Mouse (Mus musculus) adrenal gland, adult (tissue): ENCODE results near the gene Hpd.

Source experiments
- DNase-seq, 2 experiments: peaks; one replicate each; pipeline ENCODE4 v3.0.0; 2022 to 2023; ENCODE audit warnings: low spot score in 1 of 2; ENCODE audit not compliant: inconsistent age in 2 of 2

Hpd gene

DNA sequence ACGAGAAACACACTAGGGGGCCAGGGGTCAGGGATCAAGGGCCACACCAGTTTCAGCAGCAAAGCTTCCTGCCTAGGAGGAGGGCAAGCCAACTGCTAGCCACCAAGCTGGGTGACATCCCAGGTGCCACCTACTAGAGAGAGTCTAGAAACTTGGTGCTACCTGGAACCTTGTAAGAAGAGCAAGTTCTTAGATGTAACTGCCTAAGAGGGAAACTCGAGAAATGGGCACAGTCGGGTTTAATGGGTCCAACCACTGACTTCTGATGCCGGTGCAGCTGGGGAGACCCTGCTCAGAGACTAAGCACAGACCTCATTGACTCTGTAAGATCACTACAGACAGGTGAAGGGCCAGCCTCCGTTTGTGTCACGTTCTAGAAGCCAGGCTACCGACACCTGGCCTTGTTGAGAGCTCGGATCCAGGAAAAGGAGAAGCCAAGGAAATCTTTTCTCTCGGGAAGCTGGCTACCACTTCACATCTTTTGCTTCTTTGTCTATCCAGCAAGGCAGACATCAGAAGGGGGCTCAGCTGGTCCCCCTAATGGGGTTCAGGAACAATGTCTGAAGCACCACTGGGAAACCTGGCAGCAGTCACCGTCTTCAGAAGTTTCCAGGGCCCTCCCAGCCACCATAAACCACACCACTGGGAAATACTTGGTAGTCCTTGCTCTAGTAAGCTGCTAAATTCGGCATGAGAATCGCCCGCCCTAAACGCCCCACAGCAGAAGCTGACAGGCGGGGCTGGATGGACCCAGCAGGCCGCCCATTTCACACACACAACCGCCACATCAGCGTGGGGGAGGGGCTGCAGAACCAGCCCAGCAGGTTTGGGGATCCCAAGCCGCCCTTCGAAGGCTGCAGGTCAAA, 45.2 kb downstream of the Hpd start:
- peak; percentile 91 to 96 for DNase-seq

DNA sequence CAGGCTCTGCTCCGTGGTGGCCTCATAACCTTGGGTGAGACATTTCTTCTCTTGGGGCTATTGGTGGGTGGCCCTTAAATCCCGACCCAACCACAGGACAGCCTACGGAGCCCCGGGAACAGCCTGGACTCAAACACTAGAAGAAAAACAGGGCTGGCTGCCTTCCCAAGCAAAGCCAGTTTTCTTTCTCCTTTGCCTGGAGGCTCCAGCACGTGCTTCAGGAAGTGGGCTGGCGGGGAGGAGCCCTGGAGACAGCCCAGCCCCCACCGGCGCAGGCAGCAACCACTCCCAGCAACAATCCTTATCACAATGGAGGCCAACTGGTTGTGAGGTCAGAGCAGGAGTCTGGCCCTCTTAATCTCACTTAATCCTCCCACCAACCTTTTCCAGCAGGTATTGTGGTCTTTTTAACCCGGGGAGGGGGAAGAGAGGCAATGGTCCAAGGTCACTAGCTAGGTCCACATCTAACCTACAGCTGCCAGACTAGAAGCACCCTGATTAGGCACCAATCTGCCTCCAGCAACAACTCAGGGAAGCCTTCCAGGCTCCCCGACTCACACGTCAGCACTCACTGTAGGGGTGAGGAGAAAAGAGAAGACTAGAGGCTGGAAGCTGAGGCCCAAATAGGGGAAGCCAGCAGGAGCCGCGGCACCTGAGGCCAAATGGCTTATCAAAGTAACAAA, 46.0 kb downstream of the Hpd start:
- peak; percentile 96 to 97 for DNase-seq

DNA sequence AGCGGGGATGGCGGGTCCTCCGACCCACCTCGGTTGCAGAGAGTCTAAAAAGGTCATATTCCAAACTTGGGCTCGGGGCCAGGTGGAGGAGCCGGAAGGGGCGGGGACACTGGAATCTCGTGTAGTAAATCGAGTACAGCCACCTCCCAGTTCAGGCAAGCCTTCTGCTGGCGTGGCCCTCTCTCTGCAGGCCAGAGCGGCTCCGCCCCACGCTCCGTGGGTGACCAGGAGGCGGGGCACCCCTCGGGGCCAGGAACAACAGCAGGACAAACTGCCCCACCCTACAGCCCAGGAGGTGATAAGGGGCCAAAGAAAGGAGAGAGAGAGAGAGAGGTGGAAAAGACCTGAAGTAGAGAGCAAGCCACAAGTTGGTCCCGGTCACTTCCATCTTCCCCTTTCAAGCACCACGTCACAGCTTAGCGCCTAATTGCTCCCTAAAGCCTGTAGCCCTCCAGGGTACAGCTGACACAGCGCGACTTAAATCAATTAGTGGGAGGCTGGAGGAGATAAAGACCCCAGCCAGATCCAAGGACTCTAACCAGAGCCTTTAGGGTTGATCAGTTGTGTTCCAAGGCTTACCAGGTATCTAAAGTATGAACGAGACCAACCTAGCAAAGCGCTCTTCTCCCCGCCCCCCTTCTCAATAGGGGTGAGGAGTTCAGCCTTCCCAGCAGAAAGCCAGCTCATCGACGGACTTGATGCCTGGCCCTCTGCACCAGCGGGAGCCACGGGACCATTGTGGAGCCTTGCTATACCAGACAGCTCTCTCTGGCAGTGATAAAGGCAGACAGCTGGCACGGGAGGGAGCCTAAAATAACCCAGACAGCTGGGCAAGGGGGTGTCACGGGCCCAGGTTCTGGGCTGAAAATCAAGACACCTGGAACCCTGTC, 46.8 kb downstream of the Hpd start:
- peak; percentile 97 to 98 for DNase-seq

DNA sequence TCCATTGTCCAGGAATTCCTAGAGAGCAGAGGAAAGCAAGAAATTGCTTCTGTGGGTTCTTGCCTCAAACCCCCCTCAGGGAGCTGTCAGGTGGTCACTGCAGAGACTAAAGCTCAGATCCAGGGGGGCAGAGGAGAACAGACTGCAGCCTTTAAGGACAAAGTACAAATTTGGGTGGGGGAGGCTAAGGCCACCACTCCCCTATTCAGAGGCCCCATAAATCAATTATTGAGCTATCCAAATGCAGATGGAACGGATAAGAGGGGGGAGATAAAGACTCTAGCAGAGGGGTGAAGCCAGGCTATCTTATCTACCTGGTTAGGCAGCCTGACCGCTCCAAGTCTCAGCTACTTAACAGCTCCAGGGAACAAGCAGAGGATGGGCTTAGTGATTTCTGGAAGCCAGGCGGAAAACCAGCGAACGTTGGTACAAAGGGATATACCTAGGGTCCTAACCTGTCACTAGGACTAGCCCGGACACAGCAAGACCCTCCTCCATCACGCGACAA, 47.6 kb downstream of the Hpd start:
- DNase-seq: no peak

DNA sequence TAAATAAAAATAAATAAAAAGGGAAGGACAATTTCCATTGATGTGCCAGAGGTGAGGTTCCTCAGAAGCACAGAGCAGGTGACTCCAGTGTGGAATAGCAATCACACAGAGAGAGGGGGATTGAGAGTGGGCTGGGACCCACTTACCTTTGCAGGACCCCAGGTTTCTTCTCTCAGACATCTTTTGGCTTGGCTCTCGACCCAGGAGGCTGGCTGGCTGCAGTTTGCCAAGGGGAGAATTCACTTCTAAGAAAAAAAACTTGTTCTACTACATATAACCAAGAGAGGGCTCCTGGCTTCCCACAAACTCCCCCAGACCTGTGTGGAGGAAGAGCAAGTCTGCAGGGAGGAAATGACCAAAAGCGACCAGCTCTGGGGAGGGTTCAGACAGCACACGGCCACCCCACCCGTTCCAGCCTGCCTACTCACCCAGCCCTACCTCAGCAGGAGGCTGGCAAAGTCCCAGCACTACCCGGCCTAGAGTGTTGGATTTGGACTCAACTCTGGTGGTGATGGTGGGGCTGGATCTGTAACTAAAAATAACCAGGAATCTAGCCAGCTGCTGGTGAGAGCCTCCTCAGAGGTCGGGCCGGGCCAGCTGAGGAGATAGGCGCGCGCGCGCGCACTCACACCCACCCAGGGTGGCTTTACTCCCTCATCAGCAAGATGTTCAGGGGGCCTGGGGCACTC, 48.2 kb downstream of the Hpd start:
- peak; percentile 70 to 84 for DNase-seq

DNA sequence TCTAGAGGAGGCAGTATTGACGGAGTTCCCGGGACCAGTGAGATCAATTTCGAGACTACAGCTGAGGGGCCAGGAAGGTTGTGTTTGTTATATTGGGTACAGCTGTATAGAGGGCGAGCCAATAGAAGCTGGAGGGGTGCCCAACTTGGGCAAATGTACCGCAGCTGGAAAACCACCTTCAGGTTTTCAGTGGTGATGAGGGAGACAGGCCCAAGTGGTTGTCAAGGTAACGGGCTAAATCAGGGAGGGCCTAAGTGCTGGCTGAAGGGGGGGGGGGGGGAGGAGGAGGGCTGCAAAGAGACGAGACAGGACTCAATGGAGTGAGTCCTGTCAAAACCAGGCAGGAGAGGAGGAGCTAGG, 48.8 kb downstream of the Hpd start:
- DNase-seq: peak in 1 of 2 experiments; percentile 55

DNA sequence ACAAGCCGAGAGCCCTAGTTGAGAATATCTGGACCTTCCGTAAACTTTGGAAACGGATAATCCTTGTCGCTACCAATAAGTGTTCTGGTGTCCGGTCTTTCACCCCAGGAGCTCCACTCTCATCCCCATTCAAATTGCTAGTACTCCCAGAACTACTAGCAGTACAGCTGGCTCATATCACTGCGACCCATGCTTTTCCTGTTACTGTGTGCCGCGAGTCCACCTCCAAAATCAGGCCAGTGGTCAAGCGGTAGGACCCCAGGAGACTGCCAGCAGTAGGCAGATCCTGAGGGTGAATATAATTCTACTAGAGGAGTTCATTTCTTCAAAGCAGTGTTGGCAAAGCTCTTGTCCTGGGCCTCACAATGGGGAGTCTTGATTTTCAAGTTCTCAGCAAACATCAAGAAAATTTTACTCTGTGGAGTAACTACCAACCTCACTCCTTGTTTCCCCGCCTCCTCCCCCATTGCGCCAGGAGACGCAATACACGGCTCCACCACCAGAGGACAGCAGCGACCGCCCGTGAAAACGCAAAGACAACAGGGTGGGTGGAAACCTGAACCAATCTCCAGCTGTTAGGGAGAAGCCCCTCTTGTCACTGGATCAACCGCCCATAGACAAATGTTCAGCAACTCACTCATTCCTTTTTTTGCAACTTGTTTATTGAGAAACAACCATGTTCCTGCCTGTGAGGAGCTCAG, 49.3 kb downstream of the Hpd start:
- peak; percentile 89 to 98 for DNase-seq

DNA sequence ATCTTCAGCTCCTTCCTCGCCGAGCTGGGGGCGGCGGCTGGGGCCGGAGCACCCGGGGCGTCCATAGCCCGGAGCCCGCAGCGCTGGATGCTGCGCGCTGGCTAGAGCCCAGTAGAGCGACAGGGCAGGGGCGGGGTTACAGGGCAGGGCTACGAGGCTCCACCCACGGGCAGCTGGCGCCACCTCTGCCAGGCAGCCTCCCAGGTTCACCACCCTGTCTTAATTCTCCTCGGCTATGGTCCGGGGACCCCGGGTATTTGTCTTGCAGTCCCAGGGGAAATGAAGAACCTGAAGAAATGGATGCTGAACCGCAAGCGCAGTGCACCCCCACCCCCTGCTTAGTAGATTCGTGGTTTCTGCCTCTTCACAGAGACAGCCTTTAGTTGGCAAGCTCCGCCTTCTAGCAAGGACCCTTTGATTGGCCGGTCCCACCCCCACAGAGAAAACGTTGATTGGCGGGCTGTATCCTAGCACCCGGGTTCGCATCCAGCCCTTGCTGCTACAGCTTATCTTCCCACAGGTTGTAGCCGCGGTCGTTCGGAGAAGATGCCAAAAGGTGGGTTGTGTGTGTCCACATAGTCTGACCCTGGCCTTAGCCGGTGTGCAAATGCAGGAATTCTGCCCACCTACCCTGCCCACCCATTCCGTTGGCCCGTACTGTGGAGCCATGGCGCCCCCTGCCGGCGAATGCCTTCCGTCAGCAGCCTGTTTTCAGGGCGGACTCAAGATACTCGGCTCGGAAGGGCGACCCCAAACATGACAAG, 50.0 kb downstream of the Hpd start, which contains the start of gene Rhof:
Gene Rhof (minus strand): TSS at position 385 of the 764 bp plus-strand sequence.
- DNase-seq: peak; percentile 90 to 94

DNA sequence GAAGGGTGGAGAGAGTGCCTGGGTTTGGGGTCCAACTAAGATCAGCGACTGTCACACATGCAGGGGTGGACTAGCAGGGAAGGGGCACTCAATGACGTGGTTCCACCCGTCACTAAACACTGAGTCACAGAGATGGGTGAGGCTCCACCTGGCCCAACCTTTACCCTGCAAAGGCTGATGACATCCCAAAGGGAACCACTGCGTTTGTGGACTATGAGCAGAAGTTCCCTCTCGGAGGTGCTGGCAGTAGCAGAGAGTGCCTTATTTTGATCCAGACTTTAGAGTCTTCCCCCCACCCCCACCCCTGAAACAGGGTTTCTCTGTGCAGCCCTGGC, 51.7 kb downstream of the Hpd start:
- peak in 1 of 2 experiments; percentile 16 for DNase-seq

DNA sequence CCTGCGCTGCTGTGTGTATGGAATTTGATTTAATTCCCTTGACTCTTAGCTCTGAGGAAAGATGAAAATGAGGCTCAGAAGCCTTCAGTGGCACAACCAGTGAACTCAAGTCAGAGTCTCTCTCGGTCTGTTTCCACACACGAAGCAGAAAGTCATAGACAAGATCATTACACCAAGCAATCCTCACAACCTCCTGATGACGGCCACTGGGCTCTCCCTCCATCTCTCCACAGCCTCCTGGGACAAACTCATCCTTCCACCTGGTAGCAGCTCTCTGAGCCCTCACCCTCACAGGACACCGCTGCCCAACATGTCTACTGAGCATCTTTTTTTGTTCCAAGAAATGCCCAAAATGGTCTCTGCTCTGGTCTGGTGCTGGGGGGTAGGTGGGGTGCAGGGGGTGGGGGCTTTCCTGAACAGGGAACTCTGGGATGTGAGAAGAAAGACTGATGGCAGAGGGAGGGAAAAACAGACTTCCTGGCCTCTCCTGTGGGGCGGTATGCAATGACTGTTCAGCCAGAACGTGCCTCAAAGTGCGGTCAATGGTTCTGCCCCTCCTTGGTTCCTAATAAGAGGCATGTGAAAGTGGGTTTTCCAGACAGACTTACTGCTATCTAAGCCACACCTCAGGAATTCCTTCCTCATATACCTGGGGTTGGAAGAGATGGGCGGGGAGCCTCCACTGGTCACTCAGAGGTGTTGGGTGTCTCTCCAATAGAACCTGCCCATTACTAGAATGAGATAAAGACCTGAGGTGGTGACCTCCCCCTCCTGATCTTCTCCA, 52.3 kb downstream of the Hpd start:
- no peak for DNase-seq

DNA sequence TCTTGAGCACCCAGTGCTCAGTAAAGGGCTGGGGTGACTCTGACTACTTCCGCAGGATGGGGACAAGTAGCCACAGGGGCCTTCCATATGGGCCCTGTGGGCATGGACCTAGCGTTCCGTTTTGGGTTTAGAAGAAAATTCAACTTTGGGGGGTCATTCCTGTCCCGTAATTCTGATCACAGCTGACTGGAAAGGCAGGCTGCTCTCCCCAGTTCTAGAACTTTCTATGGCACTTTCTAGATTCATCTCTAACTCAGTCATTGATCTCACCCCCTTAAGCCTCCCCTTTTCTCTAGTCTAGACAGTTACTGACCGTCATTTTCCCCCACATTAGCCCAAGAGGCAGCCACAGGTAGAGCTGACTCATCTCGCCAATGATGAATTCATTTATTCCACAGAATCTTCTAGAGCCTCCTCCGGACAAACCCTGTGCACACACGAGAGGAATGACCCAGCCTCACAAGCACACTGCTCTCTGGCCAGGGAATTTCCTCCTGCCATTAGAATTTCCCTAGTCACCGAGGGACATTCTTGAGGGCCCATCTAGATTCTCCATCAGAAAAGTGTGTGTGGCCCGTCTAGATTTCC, 53.3 kb downstream of the Hpd start:
- no peak for DNase-seq

DNA sequence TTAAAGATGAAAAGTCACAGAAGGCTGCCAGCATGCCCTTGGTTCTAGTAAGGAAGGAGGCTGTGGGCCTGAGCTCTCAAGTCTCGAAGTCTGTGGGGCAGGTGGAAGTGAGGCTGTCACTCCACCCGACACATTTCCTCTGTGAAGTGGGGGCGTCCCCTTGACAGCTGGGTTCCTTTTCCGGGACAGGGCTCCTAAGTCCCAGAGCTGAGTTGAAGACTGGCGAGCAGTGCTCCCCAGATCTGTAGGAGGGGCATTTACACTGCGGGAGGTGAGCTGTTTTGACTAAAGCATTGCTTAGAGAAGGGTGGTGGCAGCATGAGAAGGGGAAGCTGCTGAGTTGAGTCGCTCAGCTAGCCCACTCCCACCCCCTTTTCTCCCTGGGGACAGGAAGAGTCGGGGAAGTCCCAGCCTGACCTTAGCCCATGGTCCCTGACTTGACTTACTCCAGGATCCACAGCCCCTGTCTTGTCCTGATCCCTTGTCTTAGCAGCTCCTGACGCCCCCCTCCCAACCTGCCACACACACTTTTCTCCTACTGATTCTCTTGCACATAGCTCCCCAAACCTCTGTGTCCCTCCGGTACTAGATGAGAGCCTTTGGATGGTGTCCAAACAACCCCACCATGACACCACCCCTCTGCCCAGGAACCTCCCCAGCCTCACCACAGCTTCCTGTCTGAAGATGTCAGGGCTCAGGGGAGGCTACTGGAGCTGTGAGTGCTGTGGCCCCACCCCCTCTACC, 53.9 kb downstream of the Hpd start:
- DNase-seq: peak; percentile 15 to 46

DNA sequence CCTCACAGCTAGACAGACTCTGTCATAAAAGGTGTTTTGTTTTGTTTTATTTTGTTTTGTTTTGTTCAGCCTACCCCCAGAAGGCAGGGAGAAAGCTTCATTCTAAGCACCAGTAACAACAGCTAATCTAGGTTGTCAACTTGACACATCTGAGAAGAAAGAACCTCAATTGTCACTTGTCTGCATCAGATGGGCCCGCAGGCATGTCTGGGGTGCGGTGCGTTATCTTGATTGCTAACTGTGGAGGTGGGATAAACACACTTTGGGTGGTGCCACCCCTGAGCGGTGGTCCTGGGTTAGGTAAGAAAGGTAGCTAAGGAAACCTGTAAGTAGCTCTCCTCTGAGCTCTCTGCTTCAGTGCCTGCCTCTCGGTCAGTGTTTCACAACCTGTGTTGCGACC, 55.5 kb downstream of the Hpd start:
- DNase-seq: no peak

DNA sequence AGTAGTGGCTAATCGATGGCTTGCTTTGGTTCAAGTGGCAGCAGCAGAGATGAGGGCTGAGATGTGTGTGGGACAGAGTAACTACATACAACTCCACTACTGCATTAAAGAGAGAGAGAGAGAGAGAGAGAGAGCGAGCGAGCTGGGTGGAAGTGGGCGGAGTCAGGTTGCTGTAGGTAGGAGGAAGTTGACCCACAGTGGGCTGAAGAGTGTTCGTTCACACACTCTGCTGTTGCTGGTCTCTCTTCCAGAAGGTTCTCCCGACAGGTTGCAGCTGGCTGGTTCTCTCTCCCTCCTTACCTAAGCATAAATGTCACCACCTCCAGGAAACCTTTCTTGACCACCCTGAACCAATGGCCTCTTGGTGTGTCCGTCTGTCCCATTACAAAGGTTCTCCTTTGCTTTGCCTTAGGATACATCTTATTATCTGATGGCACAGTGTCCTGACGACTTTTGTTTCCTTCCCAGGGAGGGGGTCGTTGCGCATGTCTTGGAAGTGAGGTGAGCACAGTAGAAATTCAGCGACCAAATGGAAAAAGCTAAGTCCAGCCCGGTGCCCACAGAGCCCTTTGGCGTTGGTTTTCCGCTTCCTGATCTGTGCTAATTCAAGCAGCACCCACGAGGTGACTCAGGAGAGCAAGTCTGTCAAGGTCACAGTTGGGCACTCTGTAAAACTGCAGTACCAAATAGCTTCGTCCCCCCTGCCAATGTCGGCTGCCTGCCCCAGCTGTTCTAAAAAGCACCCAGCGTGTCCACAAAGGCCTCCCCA, 56.7 kb downstream of the Hpd start:
- peak; percentile 76 to 81 for DNase-seq

DNA sequence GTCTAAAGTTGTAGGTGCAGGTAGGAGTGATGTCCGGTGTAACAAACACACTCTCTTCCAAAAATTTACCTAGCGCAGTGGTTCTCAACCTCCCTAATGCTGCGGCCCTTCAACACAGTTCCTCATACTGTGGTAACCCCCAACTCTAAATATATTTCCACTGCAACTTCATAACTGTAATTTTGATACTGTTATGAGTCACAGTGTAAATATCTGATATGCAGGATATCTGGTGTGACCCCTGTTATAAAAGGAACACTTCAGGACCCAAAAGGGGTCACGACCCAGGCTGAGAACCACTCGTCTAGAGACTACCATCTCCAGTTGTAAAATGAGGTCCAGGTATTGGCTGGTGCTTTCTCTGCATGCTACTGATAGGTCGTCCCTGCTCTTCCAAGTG, 57.4 kb downstream of the Hpd start:
- no peak for DNase-seq

DNA sequence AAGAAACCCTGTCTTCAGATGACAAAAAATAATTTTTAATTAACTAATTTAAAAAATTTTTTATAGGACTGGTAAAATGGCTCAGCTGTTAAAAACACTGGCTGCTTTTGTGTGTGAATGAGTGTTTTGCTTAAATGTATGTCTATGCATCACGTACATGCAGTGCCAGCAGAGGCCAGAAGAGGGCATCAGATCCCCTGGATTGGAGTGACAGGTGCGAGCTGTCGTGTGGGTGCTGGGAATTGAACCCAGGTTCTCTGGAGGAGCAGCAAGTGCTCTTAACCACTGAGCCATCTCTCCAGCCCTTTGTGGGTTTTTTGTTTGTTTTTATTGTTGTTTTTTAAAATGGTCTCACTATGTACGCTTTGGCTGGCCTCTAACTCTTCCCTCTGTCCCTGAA, 60.3 kb downstream of the Hpd start:
- peak in 1 of 2 experiments; percentile 33 for DNase-seq
